Mouse (Mus musculus) olfactory bulb, adult 2 months (tissue): ENCODE data around the gene Nicn1.

Experiments used
- CTCF ChIP-seq: fragments of 200-500 bp; IDR thresholded peaks from 2 replicates; pipeline ENCODE4 v1.5.1; 2012; ENCODE audit warnings: low read depth, mild to moderate bottlenecking, low read length, moderate library complexity; ENCODE audit not compliant: insufficient read depth
- POLR2A ChIP-seq: fragments of 200-500 bp; IDR thresholded peaks from 2 replicates; pipeline ENCODE4 v1.6.1; 2012; ENCODE audit warnings: mild to moderate bottlenecking, low read depth, low read length, moderate library complexity; ENCODE audit not compliant: insufficient read depth

DNA sequence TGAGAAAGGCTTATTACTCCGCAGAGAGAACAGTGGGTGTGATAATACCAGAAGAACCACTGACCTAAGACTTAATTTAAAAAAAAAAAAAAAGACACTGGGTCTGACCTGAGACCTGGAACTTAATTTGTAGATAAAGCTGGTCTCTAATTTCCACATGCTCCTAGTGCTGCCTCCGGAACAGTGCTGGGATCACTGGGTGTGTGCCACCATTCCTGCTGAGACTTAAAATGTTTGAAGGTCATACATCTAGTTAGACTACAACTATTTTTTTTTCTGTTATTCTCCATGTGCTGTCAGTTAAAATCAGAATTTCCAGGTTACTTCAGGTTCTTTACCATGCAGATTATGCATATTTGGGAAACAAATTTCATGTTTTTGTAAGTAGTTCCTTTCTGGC is 17.9 kb downstream of the Nicn1 start:
- TF ChIP-seq POLR2A, result no peak
- TF ChIP-seq CTCF, result no peak
